Mouse (Mus musculus): ENCODE measurements around the gene Uimc1.

DNA sequence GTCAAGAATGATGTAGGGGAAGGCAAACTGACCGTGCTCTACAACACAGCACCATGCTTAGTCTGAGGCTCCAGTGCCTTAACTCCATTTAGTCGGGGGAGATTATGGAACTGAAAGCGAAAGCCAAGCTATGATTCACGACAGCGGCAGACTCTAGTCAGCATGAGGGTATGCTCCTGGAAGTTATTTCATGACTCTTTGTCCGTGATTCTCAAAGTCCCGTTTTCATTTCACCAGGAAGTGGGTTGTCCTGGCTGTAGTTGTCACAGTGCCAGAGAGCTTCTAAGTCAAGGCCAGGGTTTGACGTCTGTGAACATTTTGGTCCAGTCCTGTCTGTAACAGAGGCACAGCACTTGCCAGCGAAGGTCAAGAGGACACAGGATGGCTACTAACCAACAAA lies 77.4 kb downstream of the Uimc1 start:
- no peak for TF ChIP-seq JUND (conservative IDR thresholded peaks at IDR 0.05; ENCODE audit: low read depth, low read length)
- TF ChIP-seq NRF1 (IDR thresholded peaks at IDR 0.05; ENCODE audit: low read depth, low read length) = no peak
- no peak for TF ChIP-seq CTCF (conservative IDR thresholded peaks at IDR 0.05 in 1 of 2, IDR thresholded peaks at IDR 0.05 in 1 of 2; ENCODE audit: low read depth in 2 of 2, low read length in 2 of 2)
- no peak for TF ChIP-seq E2F4 (IDR thresholded peaks at IDR 0.05; ENCODE audit: insufficient replicate concordance, low read depth, low read length)
- TF ChIP-seq MAX (IDR thresholded peaks at IDR 0.05; ENCODE audit: low read length) = peak; percentile 37; the same call in 1 of the 2 replicates
- no peak for TF ChIP-seq UBTF (IDR thresholded peaks at IDR 0.05; ENCODE audit: low read depth, low read length)
- TF ChIP-seq POLR2A (IDR thresholded peaks at IDR 0.05; ENCODE audit: low read depth, low read length) = no peak
- no peak for TF ChIP-seq GABPA (IDR thresholded peaks at IDR 0.05; ENCODE audit: insufficient replicate concordance, low read depth, low read length)
- TF ChIP-seq CHD1 (IDR thresholded peaks at IDR 0.05; ENCODE audit: low read depth, low read length) = no peak
- no peak for TF ChIP-seq ZKSCAN1 (IDR thresholded peaks at IDR 0.05; ENCODE audit: borderline replicate concordance, low read depth, low read length)
- TF ChIP-seq TCF12 (IDR thresholded peaks at IDR 0.05; ENCODE audit: low read depth, low read length) = 0 out of 2 replicates have a peak, but pooled peaks have one; percentile 17
- peak; percentile 21; the same call in 1 of the 2 replicates for TF ChIP-seq BHLHE40 (IDR thresholded peaks at IDR 0.05; ENCODE audit: low read depth, low read length)
- no peak for TF ChIP-seq MAZ (IDR thresholded peaks at IDR 0.05; ENCODE audit: low read depth, low read length)

All from CH12.LX (cell line).